Mouse (Mus musculus) stomach, embryonic 16.5 days (tissue): Measurements from ENCODE around the gene Atp13a4. TPM values are rescaled to one million over a fixed set of nuclear protein-coding genes. Genes with fewer than 3 reads are reported as not detected.

Experiments
- ATAC-seq: fragments of 200-750 bp; cut with Nextera tagmentation; 2 replicates; pipeline ENCODE4 v1.8.0; 2017; ENCODE audit warnings: moderate number of reproducible peaks, moderate TSS enrichment; ENCODE audit not compliant: insufficient read depth, low FRiP score
- H3K27ac ChIP-seq: fragments of 300-500 bp; sonication (generic); 2 replicates; pipeline ENCODE4 v1.5.1; 2014; ENCODE audit warnings: low read length
- H3K27me3 ChIP-seq: fragments of 300-500 bp; sonication (generic); 2 replicates; pipeline ENCODE4 v1.6.1; 2014; ENCODE audit warnings: low read length, control low read depth, mixed read lengths; ENCODE audit not compliant: control insufficient read depth, insufficient read depth
- H3K36me3 ChIP-seq: fragments of 300-500 bp; sonication (generic); 2 replicates; pipeline ENCODE4 v1.6.1; 2014; ENCODE audit warnings: low read length; ENCODE audit not compliant: control insufficient read depth, insufficient read depth
- H3K4me1 ChIP-seq: fragments of 300-500 bp; sonication (generic); 2 replicates; pipeline ENCODE4 v1.6.1; 2014; ENCODE audit warnings: low read length, control low read depth, mixed read lengths; ENCODE audit not compliant: control insufficient read depth, insufficient read depth
- H3K4me2 ChIP-seq: fragments of 300-500 bp; sonication (generic); 2 replicates; pipeline ENCODE4 v1.6.1; 2014; ENCODE audit warnings: low read depth, low read length, mixed read lengths
- H3K4me3 ChIP-seq: fragments of 300-500 bp; sonication (generic); replicated peaks from 2 replicates; pipeline ENCODE4 v1.5.1; 2014; ENCODE audit warnings: mild to moderate bottlenecking, low read length
- H3K9ac ChIP-seq: fragments of 300-500 bp; sonication (generic); 2 replicates; pipeline ENCODE4 v1.6.1; 2014; ENCODE audit warnings: low read length
- H3K9me3 ChIP-seq: fragments of 300-500 bp; sonication (generic); replicated peaks from 2 replicates; pipeline ENCODE4 v1.6.1; 2016; ENCODE audit warnings: low read length, control low read depth; ENCODE audit not compliant: control insufficient read depth
- WGBS: fragments of 180-500 bp; shearing (Covaris S2); extraction: QIAGEN DNeasy Blood & Tissue Kit; methylation state at CpG from one replicate; pipeline ENCODE4 v1.1.7; 2014; 5-methylcytosine and 5-hydroxymethylcytosine counted together
- polyA plus RNA-seq: library from polyadenylated mRNA; unstranded; fragments of >200 nt; fragmentation: Nextera tagmentation; extraction: Ambion mirVana; gene quantifications from 2 replicates; pipeline ENCODE4 v1.2.1, GENCODE M21; 2015

The Atp13a4 gene
- polyA plus RNA-seq, 1 experiment from 2014 or later = 0.18 TPM

- H3K9me3 ChIP-seq = no peaks in the 10 kb centered on the region
Measured at GRCm38 (mm10) chr16:29384781-29385180, 159.9 kb downstream of the Atp13a4 start.

GRCm38 (mm10) chr16:29378458-29378857 is 166.2 kb downstream of the Atp13a4 start, which contains the start of gene Atp13a5:
TSS of gene Atp13a5 (minus strand) at chr16:29378732.
- 50% methylated on average over 4 of the region's 4 CpGs for WGBS
- no peaks in the 10 kb centered on the region for H3K36me3 ChIP-seq
- H3K4me3 ChIP-seq = no peak within 1 kb of the TSS
- H3K27me3 ChIP-seq = no peaks in the 10 kb centered on the region
- H3K27ac ChIP-seq = no peak within 1 kb of the TSS
- no peak; the same call in 1 of the 2 replicates for ATAC-seq
- H3K9me3 ChIP-seq = no peaks in the 10 kb centered on the region
- no peak within 1 kb of the TSS for H3K4me2 ChIP-seq
- no peak within 1 kb of the TSS for H3K9ac ChIP-seq
- H3K4me1 ChIP-seq = no peaks in the 10 kb centered on the region

More at GRCm38 (mm10) chr16:29384781-29385180, 159.9 kb downstream of the Atp13a4 start:
- no peak overlapping the region for H3K4me3 ChIP-seq
- no peaks in the 10 kb centered on the region for H3K4me1 ChIP-seq
- H3K27ac ChIP-seq = no peak overlapping the region
- H3K27me3 ChIP-seq = no peaks in the 10 kb centered on the region
- H3K36me3 ChIP-seq = no peaks in the 10 kb centered on the region
- 77% methylated on average over 4 of the region's 4 CpGs for WGBS
- H3K4me2 ChIP-seq = no peak overlapping the region
- H3K9ac ChIP-seq = no peak overlapping the region
- ATAC-seq = no peak

GRCm38 (mm10) chr16:29374636-29375035 is 170.0 kb downstream of the Atp13a4 start:
- no peaks in the 10 kb centered on the region for H3K4me1 ChIP-seq
- no peaks in the 10 kb centered on the region for H3K9me3 ChIP-seq
- H3K36me3 ChIP-seq = no peaks in the 10 kb centered on the region
- H3K4me3 ChIP-seq = no peak overlapping the region
- no peaks in the 10 kb centered on the region for H3K27me3 ChIP-seq
- H3K27ac ChIP-seq = no peak overlapping the region
- no peak overlapping the region for H3K9ac ChIP-seq
- WGBS = 79% methylated on average over 8 of the region's 8 CpGs
- no peak for ATAC-seq
- H3K4me2 ChIP-seq = no peak overlapping the region

Other genes with a start within 250 kb of the Atp13a4 start
- gene Atp13a5, start 166.1 kb downstream of the Atp13a4 start, polyA plus RNA-seq = not detected in 2 replicates
- 30.4 and 33.7 TPM in 2 replicates for gene Opa1, start 34.5 kb upstream of the Atp13a4 start, polyA plus RNA-seq